Mouse (Mus musculus): ENCODE measurements at regions not wholly inside any gene's neighbourhood (a gene's known extent, or its start where the extent isn't known, plus 50 kb on each side); places are given as distances from the start of the nearest gene placed in this dataset.

- H3K4me2 ChIP-seq: no peak overlapping the region
Observed at GRCm38 (mm10) chr13:72120467-72120866, 156.9 kb upstream of the Irx1 start.

GRCm38 (mm10) chr13:72120911-72121553 lies 157.5 kb upstream of the Irx1 start:
- Histone ChIP-seq H3K36me3 (no peaks in the 10 kb centered on the region), H3K4me1 (no peaks in the 10 kb centered on the region), H3K9ac (no peak overlapping the region), H3K4me2 (no peak overlapping the region), H3K27me3 (no peaks in the 10 kb centered on the region), H3K27ac (no peak overlapping the region), H3K4me3 (no peak overlapping the region), H3K9me3 (no peaks in the 10 kb centered on the region)
- no peak for ATAC-seq (ENCODE audit: borderline replicate concordance, extremely low read depth, low FRiP score, low TSS enrichment)
- WGBS: 17% methylated on average over 6 of the region's 6 CpGs

More at GRCm38 (mm10) chr13:72120467-72120866, 156.9 kb upstream of the Irx1 start:
- 14% methylated on average over 7 of the region's 7 CpGs for WGBS
- no peaks in the 10 kb centered on the region for H3K4me1 ChIP-seq
- H3K4me3 ChIP-seq: no peak overlapping the region
- H3K9me3 ChIP-seq: no peaks in the 10 kb centered on the region
- no peak for ATAC-seq (ENCODE audit: borderline replicate concordance, extremely low read depth, low FRiP score, low TSS enrichment)
- no peaks in the 10 kb centered on the region for H3K36me3 ChIP-seq
- no peak overlapping the region for H3K27ac ChIP-seq
- no peak overlapping the region for H3K9ac ChIP-seq
- no peaks in the 10 kb centered on the region for H3K27me3 ChIP-seq

- H3K9me3 ChIP-seq: no peaks in the 10 kb centered on the region
- ATAC-seq (ENCODE audit: borderline replicate concordance, extremely low read depth, low FRiP score, low TSS enrichment): no peak
- H3K27me3 ChIP-seq: no peaks in the 10 kb centered on the region
- 55% methylated on average over 18 of the region's 18 CpGs for WGBS
- H3K36me3 ChIP-seq: no peaks in the 10 kb centered on the region
- no peak overlapping the region for H3K4me3 ChIP-seq
- no peak overlapping the region for H3K27ac ChIP-seq
- no peak overlapping the region for H3K9ac ChIP-seq
- H3K4me1 ChIP-seq: no peaks in the 10 kb centered on the region
- no peak overlapping the region for H3K4me2 ChIP-seq
Observed at GRCm38 (mm10) chr13:72121554-72122229, 158.2 kb upstream of the Irx1 start.

DNA sequence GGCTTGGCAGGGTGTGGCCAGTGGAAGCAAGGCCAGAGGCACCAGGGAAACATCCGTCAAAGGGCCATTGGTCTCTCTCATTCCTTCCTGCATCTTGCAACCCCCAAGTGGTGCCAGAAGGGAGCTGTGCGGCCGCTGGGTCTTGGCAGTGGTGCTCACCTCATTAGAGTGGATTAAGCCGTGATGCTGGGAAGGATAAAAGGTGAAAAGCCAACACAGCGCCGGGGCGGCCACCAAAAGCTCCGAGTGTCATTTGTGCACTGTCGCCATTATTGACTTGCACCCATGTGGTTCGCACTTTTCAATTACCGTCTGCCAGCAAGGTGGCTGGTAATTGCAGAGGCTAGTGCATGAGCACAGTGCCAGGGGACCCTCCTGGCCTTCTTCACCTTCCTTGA lies 158.7 kb upstream of the Irx1 start:
- Histone ChIP-seq H3K4me1 (no peaks in the 10 kb centered on the region), H3K4me3 (no peak overlapping the region), H3K36me3 (no peaks in the 10 kb centered on the region), H3K4me2 (no peak overlapping the region), H3K27ac (no peak overlapping the region), H3K27me3 (no peaks in the 10 kb centered on the region), H3K9me3 (no peaks in the 10 kb centered on the region), H3K9ac (no peak overlapping the region)
- 49% methylated on average over 11 of the region's 11 CpGs for WGBS
- no peak for ATAC-seq (ENCODE audit: borderline replicate concordance, extremely low read depth, low FRiP score, low TSS enrichment)

DNA sequence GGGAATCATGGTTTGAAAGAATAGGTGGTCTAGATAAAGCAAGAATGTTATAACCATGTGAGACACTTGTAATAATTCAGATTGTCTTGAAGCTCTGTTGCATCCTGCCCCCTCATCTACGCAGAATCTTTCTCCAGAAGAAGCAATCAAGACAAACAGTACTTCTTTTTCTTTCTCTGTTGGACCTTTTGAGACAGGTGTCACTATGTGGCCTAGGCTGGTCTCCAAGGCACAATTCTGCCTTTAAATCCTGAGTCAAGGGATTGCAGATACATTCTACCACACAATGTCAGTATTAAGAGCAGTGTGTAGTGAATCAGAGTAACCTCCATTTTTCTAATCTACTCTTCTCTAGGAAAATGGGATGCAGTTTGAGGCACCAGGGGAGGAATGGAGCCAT lies 164.8 kb upstream of the Irx1 start:
- Histone ChIP-seq H3K9me3 (no peaks in the 10 kb centered on the region), H3K4me2 (no peak overlapping the region), H3K4me1 (no peaks in the 10 kb centered on the region), H3K4me3 (no peak overlapping the region), H3K27ac (no peak overlapping the region), H3K36me3 (no peaks in the 10 kb centered on the region), H3K9ac (no peak overlapping the region), H3K27me3 (no peaks in the 10 kb centered on the region)
- 91% methylated on average over 1 of the region's 1 CpGs for WGBS
- no peak for ATAC-seq (ENCODE audit: borderline replicate concordance, extremely low read depth, low FRiP score, low TSS enrichment)

DNA sequence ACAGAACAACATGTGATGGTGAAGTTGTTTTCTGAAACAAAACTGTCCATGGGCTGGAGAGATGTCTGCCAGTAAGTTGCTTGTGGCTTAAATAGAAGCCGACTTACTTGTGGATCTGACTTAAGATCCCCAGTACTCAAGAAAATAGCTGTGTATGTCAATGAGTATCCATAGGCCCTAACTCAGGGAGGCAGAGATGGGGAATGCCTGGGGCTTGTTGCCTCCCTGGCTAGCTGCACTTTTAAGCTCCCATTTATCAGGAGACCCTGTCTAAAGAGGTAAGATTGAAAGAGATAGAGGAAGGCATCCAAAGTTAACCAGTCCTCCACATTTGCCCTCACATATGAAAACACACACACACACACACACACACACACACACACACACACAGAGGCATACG lies 167.8 kb upstream of the Irx1 start:
- Histone ChIP-seq H3K4me3 (no peak overlapping the region), H3K27ac (no peak overlapping the region), H3K4me2 (no peak overlapping the region), H3K36me3 (no peaks in the 10 kb centered on the region), H3K4me1 (no peaks in the 10 kb centered on the region), H3K9ac (no peak overlapping the region), H3K9me3 (no peaks in the 10 kb centered on the region), H3K27me3 (no peaks in the 10 kb centered on the region)
- no peak for ATAC-seq (ENCODE audit: borderline replicate concordance, extremely low read depth, low FRiP score, low TSS enrichment)
- 83% methylated on average over 2 of the region's 2 CpGs for WGBS

DNA sequence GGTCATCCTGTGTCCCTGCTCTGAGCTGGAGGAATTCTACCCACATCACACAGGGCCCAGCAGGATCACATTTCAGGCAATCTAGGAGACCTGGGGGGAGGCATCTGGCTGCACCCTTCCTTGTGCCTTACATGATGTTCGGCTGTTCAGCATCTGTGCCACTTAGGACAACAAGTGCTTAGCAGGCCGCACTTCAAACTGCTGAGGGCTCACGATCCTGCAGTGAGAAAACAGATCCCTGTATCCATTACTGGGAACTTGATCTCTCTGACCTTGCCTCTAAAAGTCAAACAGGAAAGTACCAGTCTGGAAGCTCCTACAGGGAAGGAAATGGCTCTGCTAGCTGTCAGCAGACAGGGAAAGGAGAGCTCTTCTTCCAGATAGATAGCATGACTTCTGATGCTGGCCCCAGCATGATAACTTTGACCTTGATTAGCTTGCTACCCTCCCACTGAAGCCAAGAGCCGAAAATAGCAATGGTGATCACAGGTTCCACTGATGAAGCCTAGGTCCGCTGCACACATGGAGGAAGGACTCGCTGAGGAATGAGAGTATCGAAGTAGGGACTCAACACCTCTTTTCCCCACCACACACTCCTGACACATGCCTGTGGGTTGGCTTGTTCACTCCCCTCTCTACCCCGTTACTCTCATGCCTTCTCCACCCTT lies 170.7 kb upstream of the Irx1 start:
- Histone ChIP-seq H3K36me3 (no peaks in the 10 kb centered on the region), H3K27ac (no peak overlapping the region), H3K27me3 (no peaks in the 10 kb centered on the region), H3K9ac (no peak overlapping the region), H3K9me3 (no peaks in the 10 kb centered on the region), H3K4me3 (no peak overlapping the region), H3K4me1 (no peaks in the 10 kb centered on the region), H3K4me2 (no peak overlapping the region)
- no peak for ATAC-seq (ENCODE audit: borderline replicate concordance, extremely low read depth, low FRiP score, low TSS enrichment)
- 52% methylated on average over 8 of the region's 8 CpGs for WGBS

GRCm38 (mm10) chr13:72166225-72166624 lies 202.7 kb upstream of the Irx1 start:
- H3K4me3 ChIP-seq: no peak overlapping the region
- H3K27me3 ChIP-seq: no peaks in the 10 kb centered on the region
- no peaks in the 10 kb centered on the region for H3K4me1 ChIP-seq
- no peak for ATAC-seq (ENCODE audit: borderline replicate concordance, extremely low read depth, low FRiP score, low TSS enrichment)
- no peaks in the 10 kb centered on the region for H3K36me3 ChIP-seq
- no peaks in the 10 kb centered on the region for H3K9me3 ChIP-seq
- 58% methylated on average over 2 of the region's 2 CpGs for WGBS
- no peak overlapping the region for H3K9ac ChIP-seq
- no peak overlapping the region for H3K27ac ChIP-seq
- no peak overlapping the region for H3K4me2 ChIP-seq

GRCm38 (mm10) chr13:72167434-72167833 lies 203.9 kb upstream of the Irx1 start:
- no peak overlapping the region for H3K27ac ChIP-seq
- ATAC-seq (ENCODE audit: borderline replicate concordance, extremely low read depth, low FRiP score, low TSS enrichment): no peak
- 41% methylated on average over 2 of the region's 2 CpGs for WGBS

GRCm38 (mm10) chr13:72183636-72184035 lies 220.1 kb upstream of the Irx1 start:
- H3K9me3 ChIP-seq: no peaks in the 10 kb centered on the region
- H3K4me2 ChIP-seq: no peak overlapping the region
- H3K4me1 ChIP-seq: 0 out of 2 replicates have a peak, but pooled peaks cover 3% of the 10 kb centered on the region
- no peak overlapping the region for H3K4me3 ChIP-seq
- no peak for ATAC-seq (ENCODE audit: borderline replicate concordance, extremely low read depth, low FRiP score, low TSS enrichment)
- no peaks in the 10 kb centered on the region for H3K36me3 ChIP-seq
- WGBS: 88% methylated on average over 3 of the region's 3 CpGs
- H3K27me3 ChIP-seq: no peaks in the 10 kb centered on the region
- H3K27ac ChIP-seq: no peak overlapping the region
- no peak overlapping the region for H3K9ac ChIP-seq

More at GRCm38 (mm10) chr13:72167434-72167833, 203.9 kb upstream of the Irx1 start:
- no peaks in the 10 kb centered on the region for H3K36me3 ChIP-seq
- no peaks in the 10 kb centered on the region for H3K4me1 ChIP-seq
- H3K4me2 ChIP-seq: no peak overlapping the region
- no peak overlapping the region for H3K4me3 ChIP-seq
- no peak overlapping the region for H3K9ac ChIP-seq
- H3K9me3 ChIP-seq: no peaks in the 10 kb centered on the region
- no peaks in the 10 kb centered on the region for H3K27me3 ChIP-seq

DNA sequence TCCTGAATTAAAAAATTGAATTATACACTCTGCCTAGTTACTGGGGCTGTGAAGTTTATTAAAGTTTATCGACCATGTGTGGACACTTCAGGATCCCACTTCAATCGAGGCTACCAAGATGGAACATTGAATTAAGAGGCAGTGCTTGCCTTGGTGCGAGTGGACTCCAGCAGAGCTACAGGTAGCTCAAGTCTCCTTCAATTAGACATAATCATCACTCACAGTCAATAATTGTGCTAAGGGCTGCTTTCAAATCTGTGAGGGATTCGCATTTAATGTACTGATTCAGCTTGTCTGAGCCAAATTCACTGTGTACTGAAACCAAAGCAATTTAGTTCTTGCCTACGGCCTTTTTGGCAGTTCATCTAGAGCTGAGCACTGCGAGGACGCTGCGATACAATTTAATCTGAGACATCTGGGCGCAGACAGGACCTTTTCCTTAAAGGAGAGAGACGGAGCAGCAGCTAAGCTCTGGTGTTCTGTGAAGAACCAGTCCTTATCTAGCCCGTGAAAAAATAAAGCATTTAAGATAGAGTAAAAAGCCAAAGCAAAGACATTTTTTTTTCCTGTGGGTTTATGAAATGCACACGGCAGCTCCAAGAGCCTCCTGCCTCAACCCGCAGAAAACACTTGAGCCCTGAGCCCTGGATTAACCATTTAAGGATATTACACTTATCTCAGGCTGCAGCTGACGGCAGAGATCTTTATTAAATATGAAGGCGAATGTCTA lies 220.8 kb upstream of the Irx1 start:
- no peaks in the 10 kb centered on the region for H3K27me3 ChIP-seq
- H3K9ac ChIP-seq: no peak overlapping the region
- H3K4me2 ChIP-seq: no peak overlapping the region
- no peaks in the 10 kb centered on the region for H3K9me3 ChIP-seq
- 0 out of 2 replicates have a peak, but pooled peaks cover 3% of the 10 kb centered on the region for H3K4me1 ChIP-seq
- H3K4me3 ChIP-seq: no peak overlapping the region
- no peak for ATAC-seq (ENCODE audit: borderline replicate concordance, extremely low read depth, low FRiP score, low TSS enrichment)
- no peaks in the 10 kb centered on the region for H3K36me3 ChIP-seq
- no peak overlapping the region for H3K27ac ChIP-seq
- WGBS: 43% methylated on average over 15 of the region's 15 CpGs

DNA sequence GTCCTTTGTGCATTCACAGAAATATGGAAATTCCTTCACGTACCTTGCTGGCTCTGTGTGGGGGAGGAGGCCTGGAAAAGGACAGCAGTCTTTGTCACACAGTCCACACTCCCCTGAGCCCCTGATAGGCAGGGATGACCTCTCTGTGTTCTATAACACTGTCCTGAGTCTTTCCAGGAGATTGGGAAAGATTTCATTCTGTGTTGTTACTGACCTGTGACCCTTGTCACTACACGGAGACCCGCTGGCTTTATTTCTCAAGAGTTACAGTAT lies 221.3 kb upstream of the Irx1 start:
- Histone ChIP-seq H3K4me3 (no peak overlapping the region), H3K36me3 (no peaks in the 10 kb centered on the region), H3K9ac (no peak overlapping the region), H3K27ac (no peak overlapping the region), H3K27me3 (no peaks in the 10 kb centered on the region), H3K4me1 (0 out of 2 replicates have a peak, but pooled peaks cover 3% of the 10 kb centered on the region), H3K9me3 (no peaks in the 10 kb centered on the region), H3K4me2 (no peak overlapping the region)
- 61% methylated on average over 3 of the region's 3 CpGs for WGBS
- no peak for ATAC-seq (ENCODE audit: borderline replicate concordance, extremely low read depth, low FRiP score, low TSS enrichment)
